Mouse (Mus musculus): ENCODE measurements around the gene Trap1a.
"Not testable (repeated sequence)": the region's sequence is repeated elsewhere in the genome, so short reads cannot be mapped to it uniquely, and the experiment has no call there.

Trap1a gene

DNA sequence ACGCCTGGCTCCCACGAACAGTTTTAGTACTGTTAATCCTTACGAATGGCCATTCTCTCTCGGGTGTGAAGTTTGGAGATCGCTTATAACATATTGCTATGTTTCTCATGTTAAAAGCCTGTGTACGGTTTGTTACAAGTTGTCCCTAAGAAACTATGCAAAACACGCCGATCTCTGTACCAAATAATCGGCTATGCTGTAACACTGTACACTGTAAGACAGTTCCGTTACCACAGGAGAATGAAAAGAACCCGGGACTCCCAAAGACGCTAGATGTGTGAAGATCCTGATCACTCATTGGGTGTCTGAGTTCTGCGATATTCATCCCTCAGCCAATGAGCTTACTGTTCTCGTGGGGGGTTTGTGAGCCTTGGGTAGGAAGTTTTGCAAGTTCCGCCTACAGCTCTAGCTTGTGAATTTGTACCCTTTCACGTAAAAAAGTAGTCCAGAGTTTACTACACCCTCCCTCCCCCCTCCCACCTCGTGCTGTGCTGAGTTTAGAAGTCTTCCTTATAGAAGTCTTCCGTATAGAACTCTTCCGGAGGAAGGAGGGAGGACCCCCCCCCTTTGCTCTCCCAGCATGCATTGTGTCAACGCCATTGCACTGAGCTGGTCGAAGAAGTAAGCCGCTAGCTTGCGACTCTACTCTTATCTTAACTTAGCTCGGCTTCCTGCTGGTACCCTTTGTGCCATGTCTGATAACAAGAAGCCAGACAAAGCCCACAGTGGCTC is at the start of gene Trap1a:
Gene Trap1a, plus strand, starts transcription at position 421 of the 732 bp plus-strand sequence.
- DNase-seq (ENCODE audit: low spot score in 2 of 2), result no peak

DNA sequence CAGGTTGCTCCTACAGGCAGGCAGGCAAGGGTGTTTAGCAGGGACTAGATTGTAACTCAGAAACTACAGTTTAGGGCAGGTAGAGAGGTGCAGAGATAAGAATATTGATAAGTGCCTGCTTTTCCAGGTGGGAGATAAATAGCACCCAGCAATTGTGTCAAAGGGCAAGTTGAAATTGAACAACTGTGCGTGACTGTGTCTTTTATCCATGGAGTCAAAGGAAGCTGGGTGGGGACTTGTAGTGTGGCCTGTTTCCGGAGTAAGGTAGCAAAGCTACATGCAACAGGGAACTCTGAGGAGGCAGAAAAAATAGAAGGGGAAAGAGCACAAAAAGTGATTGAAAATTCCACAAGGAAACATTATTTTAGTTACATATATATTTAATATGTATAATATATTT is 40.4 kb upstream of the Trap1a start:
- DNase-seq (ENCODE audit: low spot score in 2 of 2), result no peak

DNA sequence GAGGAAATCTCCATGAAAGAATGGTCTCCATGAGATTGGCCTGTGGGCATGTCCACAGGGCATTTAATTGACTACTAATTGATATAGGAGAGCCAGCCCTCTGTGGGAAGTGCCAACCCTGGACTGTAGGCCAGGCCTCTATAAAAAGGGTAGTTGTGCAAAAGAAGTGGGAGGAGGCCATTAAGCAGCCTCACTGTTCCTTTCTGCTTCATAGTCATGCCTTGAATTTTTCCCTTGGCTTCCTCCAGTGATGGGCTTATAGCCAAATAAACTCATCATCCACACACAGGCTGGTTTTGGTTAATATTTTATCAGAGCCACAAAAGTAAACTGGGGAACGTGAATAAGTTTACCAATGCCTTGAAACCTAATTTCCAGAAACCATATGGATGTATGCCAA is 38.2 kb upstream of the Trap1a start:
- DNase-seq (ENCODE audit: low spot score in 2 of 2), result no peak

DNA sequence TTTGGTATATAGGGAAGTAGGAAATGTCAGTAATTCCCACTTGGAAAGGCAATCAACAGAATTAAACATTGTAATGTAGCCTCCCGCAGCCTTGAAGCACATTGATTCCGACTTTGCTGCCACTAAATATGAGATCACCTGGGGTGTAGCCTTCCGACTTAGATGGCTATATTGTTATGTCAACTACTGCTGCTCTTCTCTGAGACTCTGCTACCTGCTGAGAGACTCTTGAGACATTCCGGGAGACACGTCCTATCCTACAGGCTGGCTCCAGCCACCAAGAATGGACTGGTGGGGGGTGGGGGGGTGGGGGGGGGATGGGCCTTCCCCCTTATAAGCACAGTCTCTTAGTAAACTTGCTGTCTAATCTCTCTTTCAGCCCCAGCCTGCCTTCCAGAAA is 16.1 kb upstream of the Trap1a start:
- not testable (repeated sequence) for DNase-seq (ENCODE audit: low spot score in 2 of 2)

DNA sequence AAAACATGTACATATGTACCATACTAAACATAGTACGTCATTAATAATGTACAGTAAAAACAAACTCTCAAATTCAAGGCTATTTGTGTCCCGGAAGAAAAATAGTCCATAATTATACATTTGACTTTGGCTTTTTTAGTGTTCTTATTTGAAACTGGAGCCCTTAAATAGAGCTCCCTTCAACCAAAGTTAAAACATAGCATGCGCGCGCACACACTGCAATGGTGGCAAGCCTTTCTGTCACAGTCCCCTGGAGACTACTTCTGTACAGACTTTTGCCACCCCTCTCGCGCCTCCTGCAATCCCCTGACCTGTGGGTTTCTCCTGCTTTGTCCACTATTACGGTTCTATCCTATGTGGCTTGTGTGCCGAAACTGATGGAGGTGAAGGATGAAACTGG is 900 bp upstream of the Trap1a start:
- DNase-seq (ENCODE audit: low spot score in 2 of 2), result no peak

DNA sequence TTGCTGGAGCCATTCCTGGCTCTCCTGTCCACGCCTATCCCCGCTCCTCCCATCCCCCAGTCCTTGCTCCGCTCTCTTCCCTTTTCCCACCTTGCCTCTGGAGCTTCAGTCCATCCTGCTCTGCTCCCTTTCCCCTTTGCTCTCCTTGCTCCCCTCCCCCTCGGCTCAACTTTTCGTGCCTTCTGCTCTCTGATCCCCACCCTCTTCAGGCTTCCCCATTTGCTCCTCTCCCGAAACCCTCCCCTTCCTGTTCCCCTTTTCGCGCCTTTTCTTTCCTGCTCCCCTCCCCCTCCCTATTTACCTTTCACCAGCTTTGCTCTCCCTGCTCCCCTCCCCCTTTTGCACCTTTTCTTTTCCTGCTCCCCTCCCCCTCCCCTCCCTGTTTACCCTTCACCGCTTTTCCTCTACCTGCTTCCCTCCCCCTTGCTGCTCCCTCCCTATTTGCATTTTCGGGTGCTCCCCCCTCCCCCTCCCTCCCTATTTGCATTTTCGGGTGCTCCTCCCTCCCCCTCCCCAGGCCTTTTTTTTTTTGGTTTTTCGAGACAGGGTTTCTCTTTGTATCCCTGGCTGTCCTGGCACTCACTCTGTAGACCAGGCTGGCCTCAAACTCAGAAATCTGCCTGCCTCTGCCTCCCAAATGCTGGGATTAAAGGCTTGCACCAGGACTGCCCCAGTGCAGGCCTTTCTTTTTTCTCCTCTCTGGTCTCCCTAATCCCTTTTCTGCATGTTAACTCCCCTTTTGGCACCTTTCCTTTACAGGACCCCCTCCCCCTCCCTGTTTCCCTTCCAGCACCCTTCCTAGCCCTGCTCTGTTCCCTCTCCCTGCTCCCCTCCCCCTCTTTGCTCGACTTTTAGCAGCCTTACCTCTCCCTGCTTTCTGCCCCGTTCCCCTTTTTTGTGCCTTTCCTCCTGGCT is 1.3 kb downstream of the Trap1a start:
- DNase-seq (ENCODE audit: low spot score in 2 of 2), result no peak

DNA sequence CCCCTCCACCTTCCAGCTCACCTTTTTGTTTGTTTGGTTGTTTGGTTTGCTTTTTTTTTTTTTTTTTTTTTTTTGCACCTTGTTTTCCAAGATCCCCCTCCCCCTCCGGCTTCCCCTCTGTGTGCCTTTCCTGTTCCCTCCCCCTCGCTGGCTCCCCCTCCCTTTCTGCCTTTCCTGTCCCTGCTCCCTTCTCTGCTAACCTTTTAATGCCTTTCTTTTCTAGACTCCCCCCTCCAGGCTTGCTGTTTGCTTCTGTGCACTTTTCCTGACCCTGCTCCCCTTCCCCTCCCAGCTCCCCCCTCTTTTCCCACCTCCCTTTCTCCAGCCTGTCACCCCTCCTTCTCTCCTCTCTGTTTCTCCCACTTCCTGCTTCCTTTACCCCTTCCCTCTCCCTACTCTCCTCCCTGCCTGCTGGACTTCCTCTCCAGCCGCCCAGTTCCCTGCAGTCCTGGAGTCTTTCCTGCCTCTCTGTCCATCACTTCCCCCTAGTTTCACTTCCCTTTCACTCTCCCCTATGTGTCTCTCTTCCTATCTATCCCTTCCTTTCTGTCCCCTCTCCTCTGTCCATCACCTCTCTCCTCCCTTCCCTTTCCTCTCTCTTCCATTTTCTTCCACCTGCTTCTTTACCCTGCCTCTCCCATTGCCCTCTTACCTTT is 2.1 kb downstream of the Trap1a start:
- DNase-seq (ENCODE audit: low spot score in 2 of 2), result no peak

DNA sequence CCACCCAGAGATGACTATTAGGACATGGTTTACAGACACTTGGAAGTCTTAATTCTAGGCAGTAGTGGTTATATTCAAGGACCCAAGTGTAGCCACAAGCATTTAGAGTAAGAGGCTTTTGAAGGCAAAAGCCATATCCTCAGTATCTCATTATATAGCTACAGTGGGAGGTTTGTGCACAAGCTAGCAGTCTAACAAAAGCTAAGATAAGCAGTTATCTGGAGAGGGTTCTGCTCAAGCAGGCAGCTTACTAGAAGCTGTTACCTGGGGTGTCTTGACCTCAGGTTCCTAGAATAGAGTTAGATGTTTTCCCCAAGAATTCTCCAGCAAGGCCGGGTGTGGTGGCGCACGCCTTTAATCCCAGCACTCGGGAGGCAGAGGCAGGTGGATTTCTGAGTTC is 6.1 kb downstream of the Trap1a start:
- DNase-seq (ENCODE audit: low spot score in 2 of 2), result no peak

DNA sequence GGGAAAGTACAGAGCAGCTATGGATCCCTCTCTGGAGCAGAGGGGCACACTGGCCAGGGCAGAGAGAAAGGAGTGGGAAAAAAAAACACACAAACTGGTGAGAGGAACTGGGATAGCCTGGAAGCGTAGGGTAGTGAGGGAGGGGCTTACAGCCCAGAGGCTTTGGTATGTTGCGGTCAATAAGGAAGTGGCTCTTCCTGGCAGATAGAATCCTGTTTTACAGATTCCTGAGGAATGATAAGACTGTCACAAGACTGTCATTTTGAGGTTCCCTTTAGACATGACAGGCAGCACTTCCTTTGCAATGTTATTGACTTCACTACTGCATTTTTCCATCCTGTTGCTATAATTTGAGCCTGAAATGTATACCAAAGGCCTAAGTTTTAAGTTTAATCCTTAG is 7.7 kb downstream of the Trap1a start:
- DNase-seq (ENCODE audit: low spot score in 2 of 2), result no peak

DNA sequence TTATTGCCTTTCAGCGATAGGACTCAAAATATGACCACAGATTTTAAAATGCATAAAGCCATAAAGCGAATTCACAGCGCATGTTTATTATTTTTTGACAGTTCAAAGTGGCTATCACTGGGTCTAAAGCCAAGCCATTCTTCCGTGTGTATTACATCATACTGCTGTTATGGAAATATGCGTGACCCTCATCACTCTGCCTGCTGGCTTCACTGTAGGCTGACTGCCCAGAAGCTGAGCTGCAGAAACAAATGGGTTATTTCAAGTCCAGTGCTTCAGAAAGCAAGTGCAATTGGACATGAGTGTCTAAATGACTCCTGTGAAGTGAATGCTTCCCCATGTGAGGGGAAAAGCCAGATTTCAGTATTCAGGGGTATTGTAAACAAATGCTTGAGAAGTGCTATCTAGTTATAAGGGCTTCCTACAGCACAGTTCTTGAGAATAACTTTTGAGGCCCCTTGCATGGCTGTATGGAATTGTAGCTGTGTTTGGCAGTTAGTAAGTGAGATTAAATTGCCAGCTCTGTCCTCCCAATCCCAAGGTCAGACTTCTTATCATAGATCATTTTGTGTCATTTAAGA is 18.8 kb downstream of the Trap1a start:
- DNase-seq (ENCODE audit: low spot score in 2 of 2), result no peak

DNA sequence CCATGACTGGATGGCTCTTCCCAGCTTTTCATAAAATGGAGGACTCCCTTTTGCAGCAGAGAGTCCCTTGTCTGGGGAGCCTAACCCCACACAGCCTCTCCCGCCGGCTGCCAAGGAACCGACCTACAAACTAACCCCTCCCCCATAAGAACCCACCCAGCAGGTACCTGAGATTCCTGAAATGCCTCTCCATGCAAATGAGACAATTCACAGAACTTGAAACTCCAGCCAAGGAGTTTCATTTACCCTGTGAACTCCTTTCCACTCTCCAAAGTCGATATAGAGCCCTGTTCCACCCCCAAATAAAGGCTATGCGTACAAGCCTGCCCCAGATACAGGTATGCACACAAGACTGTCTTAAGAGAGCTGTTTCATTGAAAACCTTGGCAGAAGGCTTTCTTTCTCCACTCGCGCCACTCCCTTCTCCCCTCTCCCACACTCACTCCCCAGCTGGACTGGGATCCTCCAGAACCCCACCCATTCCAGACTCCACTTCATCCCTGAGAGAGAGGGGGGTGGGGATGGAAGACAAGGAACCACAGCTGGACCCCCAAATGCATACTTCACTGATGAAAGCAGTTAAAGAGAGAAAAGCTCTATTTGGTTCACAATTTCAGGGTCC is 24.3 kb downstream of the Trap1a start:
- no peak for DNase-seq (ENCODE audit: low spot score in 2 of 2)

DNA sequence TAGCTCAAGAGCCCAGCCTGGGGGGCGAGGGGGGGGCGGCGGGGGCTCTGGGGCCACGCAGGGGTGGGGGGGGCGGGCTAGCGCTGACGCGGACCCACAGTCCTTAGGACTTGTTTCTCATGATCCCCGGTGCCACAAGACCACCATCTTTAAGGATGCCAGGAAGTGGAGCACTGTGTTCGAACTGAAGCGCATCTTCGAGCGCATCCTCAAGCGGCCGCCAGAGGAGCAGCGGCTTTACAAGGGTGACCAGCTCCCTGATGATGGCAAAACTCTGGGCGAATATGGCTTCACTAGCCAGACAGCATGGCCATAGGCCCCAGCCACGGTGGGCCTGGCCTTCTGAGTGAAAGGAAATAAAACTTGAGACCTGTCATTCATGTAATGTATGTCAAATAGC is 24.9 kb downstream of the Trap1a start:
- no peak for DNase-seq (ENCODE audit: low spot score in 2 of 2)

DNA sequence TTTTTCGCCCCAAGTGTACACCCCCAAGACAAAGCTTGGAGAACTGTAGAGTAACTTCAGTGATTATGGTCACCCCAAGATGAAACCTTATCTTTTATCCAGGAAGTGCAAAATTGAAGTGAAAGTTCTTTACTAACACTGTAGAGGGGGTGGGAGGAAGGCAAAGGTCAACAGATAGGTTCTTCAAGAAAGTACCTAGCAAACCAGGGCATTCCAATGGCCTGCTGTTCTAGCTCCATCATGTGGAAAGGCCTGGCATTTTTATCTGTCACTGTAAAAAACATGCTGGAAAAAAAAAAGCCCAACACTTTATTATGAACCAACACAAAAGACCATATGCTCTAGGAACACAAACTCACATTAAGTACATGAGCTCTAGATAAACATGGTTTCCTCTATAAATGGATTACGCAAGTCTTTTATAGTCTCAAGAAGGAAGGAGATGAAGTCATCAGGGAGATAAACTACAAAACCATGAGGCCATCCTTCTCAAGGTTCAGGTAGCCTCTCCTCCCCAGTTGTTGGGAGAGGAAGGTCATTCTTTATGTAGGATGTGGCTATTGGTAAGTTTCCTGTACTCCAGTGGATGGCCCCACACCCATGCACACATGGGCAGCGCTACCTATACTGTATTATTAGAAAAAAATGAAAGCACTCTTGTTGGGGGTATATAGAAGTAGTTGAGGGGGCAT is 33.5 kb downstream of the Trap1a start:
- DNase-seq (ENCODE audit: low spot score in 2 of 2), result no peak

DNA sequence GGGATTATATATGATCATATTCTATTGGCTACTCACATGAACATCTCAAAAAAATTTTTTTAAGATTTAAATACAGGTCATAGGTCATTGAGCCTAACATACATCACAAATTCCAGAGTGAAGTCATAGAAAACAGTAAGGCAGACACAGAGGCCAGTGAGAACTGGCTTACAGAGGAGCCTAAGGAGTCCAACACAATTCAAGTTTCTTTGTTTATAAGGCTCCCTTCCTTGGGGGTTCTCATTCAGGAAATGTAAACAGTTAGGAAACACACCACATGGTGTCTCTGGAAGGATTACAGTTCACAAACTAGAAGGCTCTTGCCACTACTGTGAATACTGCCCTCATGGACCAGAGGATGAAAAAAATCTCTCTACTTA is 34.0 kb downstream of the Trap1a start:
- no peak for DNase-seq (ENCODE audit: low spot score in 2 of 2)

DNA sequence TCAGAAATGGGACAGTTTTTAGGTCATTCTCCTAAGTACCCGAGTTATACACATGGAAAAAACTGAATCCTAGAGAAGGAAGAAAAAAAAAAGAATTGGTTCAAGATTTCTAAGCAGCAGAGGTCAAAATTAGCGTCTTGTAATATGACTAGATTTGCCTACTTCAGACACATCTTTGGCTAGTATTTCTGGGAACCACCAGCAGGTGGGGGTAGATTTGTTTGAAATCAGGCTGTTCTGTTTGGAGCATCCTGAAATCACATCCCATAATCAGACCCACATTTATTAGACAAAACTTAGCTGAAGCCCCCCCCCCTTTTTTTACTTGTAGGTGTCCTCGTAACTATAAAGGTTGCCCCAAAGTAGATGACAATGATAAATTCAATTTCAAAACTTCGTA is 35.6 kb downstream of the Trap1a start:
- DNase-seq (ENCODE audit: low spot score in 2 of 2), result no peak

DNA sequence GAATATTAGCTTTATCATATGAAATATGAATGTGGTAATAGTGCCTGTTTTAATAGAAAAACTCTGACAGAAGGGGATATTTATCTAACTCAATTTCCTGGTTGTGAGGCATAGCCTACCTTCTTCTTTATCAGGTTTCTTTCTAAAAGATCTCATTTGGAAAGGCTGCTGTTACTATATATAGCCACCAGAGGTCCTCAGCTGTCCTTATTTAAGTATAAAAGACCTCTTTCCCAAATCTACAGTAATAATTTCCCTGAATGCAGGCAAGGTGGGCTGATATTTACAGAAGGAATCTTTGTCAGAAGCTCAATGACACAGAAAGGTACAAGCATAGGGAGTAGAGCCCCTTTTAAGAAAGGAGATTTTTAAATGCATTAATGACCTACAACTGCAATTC is 39.2 kb downstream of the Trap1a start:
- DNase-seq (ENCODE audit: low spot score in 2 of 2), result no peak

All from spleen, postnatal 14 days (tissue).